Mouse (Mus musculus): ENCODE measurements around the gene Nav1. TPM values are rescaled to one million over a fixed set of nuclear protein-coding genes. Genes with fewer than 3 reads are reported as not detected.
A peak's percentile ranks its signal among the peaks of the same experiment; 100 is the strongest.

The Nav1 gene
- polyA plus RNA-seq, 1 experiment from 2014 or later = 13.6 TPM

DNA sequence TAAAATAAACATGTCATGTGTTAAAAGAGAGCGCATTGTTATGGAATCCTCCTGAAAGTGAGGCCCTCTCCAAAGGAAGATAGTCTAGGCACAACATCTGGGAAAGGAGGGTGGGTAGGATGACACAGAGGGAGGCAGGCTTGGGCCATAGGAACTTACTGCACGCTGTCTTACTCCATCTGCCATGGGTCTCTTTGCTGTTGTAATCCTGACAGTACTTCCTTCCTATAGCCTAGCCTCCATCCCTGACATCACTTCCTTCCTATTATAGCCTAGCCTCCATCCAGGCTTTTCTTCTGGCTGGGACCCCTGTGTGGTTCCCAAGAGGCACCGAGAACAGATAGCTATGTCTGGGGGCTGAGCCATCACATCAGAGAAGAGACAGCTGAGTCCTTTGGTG is 10.2 kb upstream of the Nav1 start:
- Histone ChIP-seq H3K36me3 (no peaks in the 10 kb centered on the region), H3K27ac (replicated peaks) (no peak overlapping the region), H3K4me1 (peaks cover 9% of the 10 kb centered on the region), H3K9me3 (replicated peaks) (no peaks in the 10 kb centered on the region), H3K4me3 (replicated peaks) (no peak overlapping the region), H3K4me2 (replicated peaks) (no peak overlapping the region), H3K9ac (no peak overlapping the region), H3K27me3 (no peaks in the 10 kb centered on the region)
- 86% methylated on average over 3 of the region's 3 CpGs for WGBS
- ATAC-seq (ENCODE audit: insufficient number of reproducible peaks, low FRiP score, low TSS enrichment, low read depth) = no peak

DNA sequence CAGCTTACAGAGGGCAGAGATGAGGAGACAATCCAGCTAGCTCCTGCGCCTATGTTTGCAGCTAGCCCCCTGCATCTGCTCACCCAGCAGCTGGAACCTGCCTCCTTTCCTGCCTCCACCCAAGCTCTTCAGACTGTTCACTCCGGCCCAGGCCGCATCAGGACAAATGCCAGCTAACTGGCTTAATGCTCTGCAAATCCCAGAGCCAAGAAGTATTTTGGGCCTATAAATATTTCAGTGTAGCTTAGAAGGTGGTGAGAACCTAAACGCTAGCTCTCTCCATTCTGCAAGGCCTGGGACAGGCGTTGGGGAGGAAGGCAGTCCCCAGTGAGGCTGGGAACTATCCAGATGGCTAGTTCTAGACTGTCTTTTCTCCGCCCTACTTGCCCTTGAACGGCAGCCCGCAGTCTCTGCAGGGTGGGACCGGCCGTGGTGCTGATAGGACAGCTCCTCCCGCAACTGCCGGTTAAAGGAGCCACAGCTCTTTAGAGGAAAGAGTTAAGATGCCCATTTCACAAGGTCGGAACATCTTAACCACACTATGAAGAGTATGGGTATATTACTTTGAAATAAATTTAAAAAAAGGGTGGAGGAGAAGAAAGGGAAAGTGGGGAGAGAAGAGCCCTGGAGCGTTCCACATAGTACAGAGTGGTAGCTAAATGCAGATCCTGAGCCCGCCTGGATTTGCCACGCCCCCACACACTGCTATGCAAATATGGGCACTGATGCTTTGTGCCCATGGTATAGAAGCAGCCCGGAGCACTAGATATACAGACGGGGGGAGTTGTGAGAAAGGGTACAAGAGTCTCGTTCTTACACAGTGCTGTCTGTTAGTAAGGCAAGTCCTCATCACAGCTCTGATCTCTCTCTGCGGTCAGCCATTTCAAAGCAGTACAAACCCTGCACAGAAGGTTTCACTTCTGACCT is 8.9 kb upstream of the Nav1 start:
- no peak overlapping the region; the same call in 1 of the 2 replicates for H3K4me2 ChIP-seq (replicated peaks)

DNA sequence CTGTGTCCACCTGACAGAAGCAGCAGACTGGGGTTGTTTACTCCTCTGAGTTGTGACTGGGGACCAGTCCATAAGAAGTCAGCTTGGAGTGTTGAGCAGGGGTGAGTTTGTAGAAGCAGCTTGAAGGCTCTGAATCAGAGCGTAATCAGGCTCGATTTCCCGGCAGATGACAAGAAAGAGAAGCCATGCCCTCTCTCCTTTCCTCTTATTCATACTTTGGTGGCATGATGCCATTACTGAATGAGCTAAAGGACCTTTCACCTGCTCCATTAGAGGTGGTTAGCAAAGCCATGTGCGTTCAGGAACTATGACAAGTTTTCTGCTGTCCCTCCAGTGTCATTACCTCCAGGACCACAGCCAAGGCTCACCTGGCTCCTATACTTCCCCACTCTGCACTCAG is 2.5 kb upstream of the Nav1 start:
- ATAC-seq (ENCODE audit: insufficient number of reproducible peaks, low FRiP score, low TSS enrichment, low read depth) = no peak
- WGBS = 77% methylated on average over 4 of the region's 4 CpGs
- H3K4me1 ChIP-seq = peaks cover 3% of the 10 kb centered on the region; the same call in 1 of the 2 replicates
- H3K27me3 ChIP-seq = no peaks in the 10 kb centered on the region
- H3K27ac ChIP-seq (replicated peaks) = no peak overlapping the region
- H3K4me3 ChIP-seq (replicated peaks) = no peak overlapping the region
- H3K9ac ChIP-seq = no peak overlapping the region
- H3K9me3 ChIP-seq (replicated peaks) = no peaks in the 10 kb centered on the region
- H3K4me2 ChIP-seq (replicated peaks) = no peak overlapping the region
- H3K36me3 ChIP-seq = 0 out of 2 replicates have a peak, but pooled peaks cover 2% of the 10 kb centered on the region

More for the DNA sequence above, 8.9 kb upstream of the Nav1 start:
- no peak overlapping the region for H3K9ac ChIP-seq
- H3K4me3 ChIP-seq (replicated peaks) = no peak overlapping the region
- H3K9me3 ChIP-seq (replicated peaks) = no peaks in the 10 kb centered on the region
- ATAC-seq (ENCODE audit: insufficient number of reproducible peaks, low FRiP score, low TSS enrichment, low read depth) = no peak; the same call in 1 of the 2 replicates
- H3K27me3 ChIP-seq = no peaks in the 10 kb centered on the region
- H3K4me1 ChIP-seq = peaks cover 9% of the 10 kb centered on the region
- no peaks in the 10 kb centered on the region for H3K36me3 ChIP-seq
- 18% methylated on average over 20 of the region's 20 CpGs for WGBS
- no peak overlapping the region for H3K27ac ChIP-seq (replicated peaks)

DNA sequence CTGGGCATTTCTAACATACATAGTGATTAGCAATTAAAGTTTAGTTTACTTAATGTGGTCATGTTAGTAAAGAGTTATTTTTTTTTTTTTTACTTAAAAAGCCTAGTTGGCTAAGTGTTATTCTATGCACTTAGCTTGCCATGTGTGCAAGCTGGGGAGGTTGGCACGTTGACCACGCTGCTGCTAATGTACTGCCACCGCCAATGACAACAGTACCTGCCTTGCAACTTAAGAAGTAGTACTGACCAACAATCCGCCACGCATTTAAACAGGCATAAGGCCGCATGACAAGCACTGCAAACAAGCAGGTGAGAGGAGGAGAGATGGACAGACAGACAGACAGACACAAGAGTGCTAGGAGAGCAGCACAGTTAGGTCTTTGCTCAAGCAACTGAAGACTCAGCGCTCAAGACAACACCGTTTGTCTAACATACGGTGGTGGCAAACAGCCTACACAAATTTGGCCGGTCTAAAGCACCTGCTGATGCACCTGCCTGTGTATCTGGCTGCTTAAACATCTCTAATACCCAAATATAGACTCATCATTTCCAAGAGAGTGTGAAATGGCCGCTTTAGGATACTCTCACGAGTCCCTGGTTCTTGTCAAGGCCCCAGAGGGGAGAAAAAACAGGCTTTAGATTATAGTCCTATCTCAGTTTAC is 610 bp downstream of the Nav1 start:
- H3K4me1 ChIP-seq = peaks cover 11% of the 10 kb centered on the region; the same call in 1 of the 2 replicates

DNA sequence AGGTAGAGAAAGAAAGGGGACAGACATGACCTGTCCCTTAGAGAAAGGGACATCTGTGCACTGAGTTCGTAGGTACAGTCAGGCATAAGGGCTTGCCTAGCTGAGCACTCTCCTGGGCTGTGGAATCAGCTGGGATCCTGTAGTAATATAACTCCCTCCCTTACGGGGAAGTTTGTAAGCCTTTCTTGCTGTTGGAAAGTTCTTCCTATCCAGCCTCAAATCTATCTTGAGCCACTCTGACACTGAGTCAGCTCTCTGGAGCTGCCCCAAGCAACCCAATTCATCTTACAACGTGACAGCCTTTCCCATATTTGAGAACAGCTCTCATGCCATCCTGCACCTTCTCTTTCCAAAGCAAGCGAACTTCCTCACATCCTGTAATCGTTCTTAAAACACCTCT is 1.6 kb downstream of the Nav1 start:
- no peaks in the 10 kb centered on the region for H3K9me3 ChIP-seq (replicated peaks)
- ATAC-seq (ENCODE audit: insufficient number of reproducible peaks, low FRiP score, low TSS enrichment, low read depth) = no peak
- 69% methylated on average over 5 of the region's 5 CpGs for WGBS
- H3K9ac ChIP-seq = no peak overlapping the region
- H3K27ac ChIP-seq (replicated peaks) = no peak overlapping the region
- no peak overlapping the region for H3K4me3 ChIP-seq (replicated peaks)
- no peak overlapping the region for H3K4me2 ChIP-seq (replicated peaks)
- H3K27me3 ChIP-seq = no peaks in the 10 kb centered on the region
- 0 out of 2 replicates have a peak, but pooled peaks cover 2% of the 10 kb centered on the region for H3K36me3 ChIP-seq
- H3K4me1 ChIP-seq = peaks cover 14% of the 10 kb centered on the region

More for the DNA sequence above, 610 bp downstream of the Nav1 start:
- Histone ChIP-seq H3K27me3 (no peaks in the 10 kb centered on the region), H3K9ac (no peak overlapping the region), H3K4me3 (replicated peaks) (no peak overlapping the region), H3K9me3 (replicated peaks) (no peaks in the 10 kb centered on the region), H3K27ac (replicated peaks) (no peak overlapping the region), H3K36me3 (0 out of 2 replicates have a peak, but pooled peaks cover 2% of the 10 kb centered on the region), H3K4me2 (replicated peaks) (no peak overlapping the region)
- 84% methylated on average over 12 of the region's 12 CpGs for WGBS
- ATAC-seq (ENCODE audit: insufficient number of reproducible peaks, low FRiP score, low TSS enrichment, low read depth) = no peak

DNA sequence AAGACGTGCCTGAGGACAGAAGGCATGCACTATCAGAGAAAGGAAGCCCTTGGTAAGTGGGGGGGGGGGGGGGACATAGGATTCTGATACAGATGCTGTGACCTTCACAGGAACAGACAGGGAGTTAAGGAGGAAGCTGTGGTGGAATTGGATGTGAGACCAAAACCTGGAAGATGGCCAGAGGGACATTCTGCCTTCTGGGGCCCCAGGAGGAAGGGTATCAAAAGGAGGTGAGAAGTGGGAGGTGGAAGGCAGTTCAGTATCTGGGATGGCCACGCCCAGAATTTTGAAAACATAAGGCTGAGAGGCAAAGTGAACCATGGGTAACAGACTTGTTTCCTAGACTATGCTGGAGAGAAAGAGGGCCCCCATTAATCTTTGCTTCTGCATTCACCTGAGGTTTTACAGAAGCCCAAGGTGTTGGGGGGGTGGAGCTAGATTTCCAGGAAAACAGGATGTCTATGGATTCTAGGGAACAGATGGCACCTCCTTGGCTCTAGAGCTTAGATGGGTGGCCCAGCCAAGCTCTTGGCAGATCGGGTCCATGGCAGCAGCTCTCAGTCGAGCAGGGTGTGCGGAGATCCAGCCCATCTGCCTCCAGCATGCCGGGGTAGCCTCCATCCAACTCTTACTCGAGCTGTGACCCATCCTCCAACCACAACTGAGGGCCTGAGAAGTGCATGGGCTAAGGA is 2.6 kb downstream of the Nav1 start:
- Histone ChIP-seq H3K4me1 (peaks cover 21% of the 10 kb centered on the region), H3K9ac (no peak overlapping the region), H3K4me2 (replicated peaks) (no peak overlapping the region), H3K4me3 (replicated peaks) (no peak overlapping the region), H3K9me3 (replicated peaks) (no peaks in the 10 kb centered on the region), H3K27ac (replicated peaks) (no peak overlapping the region), H3K27me3 (0 out of 2 replicates have a peak, but pooled peaks cover 4% of the 10 kb centered on the region), H3K36me3 (0 out of 2 replicates have a peak, but pooled peaks cover 2% of the 10 kb centered on the region)
- WGBS = 80% methylated on average over 7 of the region's 7 CpGs
- ATAC-seq (ENCODE audit: insufficient number of reproducible peaks, low FRiP score, low TSS enrichment, low read depth) = no peak

DNA sequence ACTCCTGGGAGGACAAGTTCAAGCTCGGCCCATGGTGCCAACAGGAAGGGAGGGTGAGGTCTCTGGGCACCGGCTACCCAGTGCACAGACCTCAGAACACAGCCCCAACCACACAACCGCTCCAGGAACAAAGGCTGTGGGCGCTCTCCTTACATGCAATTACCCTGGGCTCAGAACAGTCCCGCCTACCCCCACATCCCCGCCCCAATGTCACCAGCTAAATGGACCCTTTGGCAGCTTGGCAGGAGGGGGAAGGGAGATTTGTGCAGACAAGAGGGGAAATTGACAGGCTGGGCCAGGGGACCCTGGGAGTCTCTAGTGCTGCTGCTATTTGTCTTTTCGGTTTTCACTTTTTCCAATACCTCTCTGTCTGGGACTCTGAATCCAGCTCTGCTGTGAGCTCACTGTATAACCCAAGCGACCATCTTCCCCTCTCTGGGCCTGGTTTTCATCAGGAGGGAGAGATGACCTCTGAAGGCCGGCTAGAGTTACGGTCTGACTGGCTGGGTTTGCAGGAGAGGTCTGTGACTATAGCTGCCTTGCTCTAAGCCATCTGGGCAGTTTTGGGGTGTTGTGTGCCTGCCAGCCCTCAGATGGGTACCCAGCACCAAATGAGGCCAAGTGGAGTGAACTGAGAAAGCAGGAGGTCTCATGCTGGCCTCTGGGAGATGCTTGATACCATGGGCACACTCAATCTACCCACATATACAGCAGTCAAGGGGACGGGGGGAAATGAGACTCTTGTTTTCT is 3.8 kb downstream of the Nav1 start:
- Histone ChIP-seq H3K4me2 (replicated peaks) (no peak overlapping the region), H3K4me1 (peaks cover 33% of the 10 kb centered on the region), H3K27ac (replicated peaks) (no peak overlapping the region), H3K4me3 (replicated peaks) (no peak overlapping the region), H3K27me3 (0 out of 2 replicates have a peak, but pooled peaks cover 4% of the 10 kb centered on the region), H3K9me3 (replicated peaks) (no peaks in the 10 kb centered on the region), H3K9ac (no peak overlapping the region), H3K36me3 (0 out of 2 replicates have a peak, but pooled peaks cover 2% of the 10 kb centered on the region)
- ATAC-seq (ENCODE audit: insufficient number of reproducible peaks, low FRiP score, low TSS enrichment, low read depth) = peak; percentile 48
- WGBS = 30% methylated on average over 11 of the region's 11 CpGs

DNA sequence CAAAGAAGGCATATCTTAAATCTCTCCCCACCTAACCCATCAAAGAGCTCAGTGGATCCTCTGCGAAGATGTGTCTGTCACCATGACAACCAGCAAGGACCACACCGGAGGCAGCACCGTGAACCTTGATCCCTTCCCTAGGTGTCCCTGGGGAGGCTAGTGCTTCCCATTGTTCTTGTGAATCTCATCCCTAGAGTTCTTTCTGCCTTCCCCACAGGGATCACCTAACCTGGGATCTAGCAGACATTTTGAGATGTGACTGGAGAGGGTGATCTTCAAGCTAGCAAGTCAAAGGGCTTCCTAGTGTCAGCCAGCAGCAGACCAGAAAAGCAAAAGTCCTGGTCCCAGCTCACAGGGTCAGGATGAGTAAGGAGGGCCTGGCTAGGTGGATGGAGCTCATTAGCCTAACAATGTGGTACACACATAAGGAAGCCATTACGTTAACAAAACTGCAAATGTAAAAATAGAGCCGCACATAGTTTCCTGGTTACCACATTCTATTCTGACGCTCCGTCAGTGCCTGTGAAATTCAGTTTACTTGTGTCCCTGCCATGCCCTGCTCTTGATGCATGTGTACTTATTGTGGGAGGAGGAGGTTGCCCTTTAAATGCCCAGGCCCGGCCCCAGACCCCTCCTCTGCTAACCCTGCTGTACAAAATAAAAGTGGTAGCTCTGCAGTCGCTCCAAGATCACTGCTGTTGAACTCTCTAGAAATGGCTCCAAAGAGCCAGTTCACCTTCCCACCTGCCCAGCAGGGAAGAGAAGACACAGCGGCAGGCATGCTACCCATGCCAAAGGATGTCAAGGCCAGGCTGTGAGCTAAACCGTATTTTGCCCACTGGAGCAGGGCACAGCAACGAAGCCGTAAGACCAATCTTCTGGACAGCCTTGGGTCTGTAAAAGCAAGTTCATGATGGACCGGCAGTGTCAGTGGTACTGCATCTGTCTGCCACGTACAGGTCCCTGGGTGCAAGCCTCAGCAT is 6.8 kb downstream of the Nav1 start:
- no peaks in the 10 kb centered on the region for H3K9me3 ChIP-seq (replicated peaks)
- no peak overlapping the region for H3K4me3 ChIP-seq (replicated peaks)
- H3K27ac ChIP-seq (replicated peaks) = peak overlapping the region; percentile 23; the same call in 1 of the 2 replicates
- ATAC-seq (ENCODE audit: insufficient number of reproducible peaks, low FRiP score, low TSS enrichment, low read depth) = peak; percentile 60
- no peak overlapping the region for H3K9ac ChIP-seq
- H3K27me3 ChIP-seq = 0 out of 2 replicates have a peak, but pooled peaks cover 4% of the 10 kb centered on the region
- 41% methylated on average over 15 of the region's 15 CpGs for WGBS
- no peak overlapping the region for H3K4me2 ChIP-seq (replicated peaks)
- no peaks in the 10 kb centered on the region for H3K36me3 ChIP-seq
- H3K4me1 ChIP-seq = peaks cover 35% of the 10 kb centered on the region

DNA sequence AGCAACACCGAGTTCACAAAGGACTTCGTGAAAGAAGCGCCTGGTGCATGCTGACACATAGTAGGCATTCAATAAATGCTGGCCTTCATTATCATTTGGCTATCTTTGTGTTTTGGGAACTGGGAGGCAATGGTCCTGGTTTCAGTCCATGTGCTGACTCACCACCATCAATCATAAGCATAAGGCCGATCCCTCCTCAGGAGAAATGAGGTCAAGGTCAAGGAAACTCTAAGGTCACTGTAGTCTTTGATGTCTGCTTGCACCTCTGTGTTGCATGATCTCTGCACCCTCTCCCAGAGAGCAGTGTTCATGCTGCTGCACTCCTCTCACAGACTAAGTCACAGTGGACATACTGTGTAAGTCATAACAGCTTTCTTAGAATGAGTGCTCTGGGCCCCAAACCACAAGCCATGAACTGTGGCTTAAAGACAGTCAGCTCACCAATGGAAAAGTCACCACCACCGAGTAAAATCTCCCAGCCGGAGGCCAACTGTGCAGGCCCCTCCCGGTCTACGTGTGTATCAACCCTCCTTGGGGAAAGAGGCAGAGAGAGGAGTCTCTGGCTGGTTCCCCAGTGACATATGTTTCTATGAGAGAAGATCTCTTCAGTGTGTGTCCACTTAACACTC is 8.7 kb downstream of the Nav1 start:
- no peak overlapping the region for H3K9ac ChIP-seq
- peak overlapping the region; percentile 66; the same call in 1 of the 2 replicates for H3K27ac ChIP-seq (replicated peaks)
- H3K4me2 ChIP-seq (replicated peaks) = no peak overlapping the region
- no peak overlapping the region for H3K4me3 ChIP-seq (replicated peaks)
- H3K36me3 ChIP-seq = no peaks in the 10 kb centered on the region
- peak; percentile 32 for ATAC-seq (ENCODE audit: insufficient number of reproducible peaks, low FRiP score, low TSS enrichment, low read depth)
- H3K4me1 ChIP-seq = peaks cover 33% of the 10 kb centered on the region
- 0 out of 2 replicates have a peak, but pooled peaks cover 4% of the 10 kb centered on the region for H3K27me3 ChIP-seq
- 57% methylated on average over 8 of the region's 8 CpGs for WGBS
- no peaks in the 10 kb centered on the region for H3K9me3 ChIP-seq (replicated peaks)

Measured in embryonic facial prominence, embryonic 15.5 days (tissue).